Mouse (Mus musculus): Measurements from ENCODE around the gene Gas6.

Gas6 gene

DNA sequence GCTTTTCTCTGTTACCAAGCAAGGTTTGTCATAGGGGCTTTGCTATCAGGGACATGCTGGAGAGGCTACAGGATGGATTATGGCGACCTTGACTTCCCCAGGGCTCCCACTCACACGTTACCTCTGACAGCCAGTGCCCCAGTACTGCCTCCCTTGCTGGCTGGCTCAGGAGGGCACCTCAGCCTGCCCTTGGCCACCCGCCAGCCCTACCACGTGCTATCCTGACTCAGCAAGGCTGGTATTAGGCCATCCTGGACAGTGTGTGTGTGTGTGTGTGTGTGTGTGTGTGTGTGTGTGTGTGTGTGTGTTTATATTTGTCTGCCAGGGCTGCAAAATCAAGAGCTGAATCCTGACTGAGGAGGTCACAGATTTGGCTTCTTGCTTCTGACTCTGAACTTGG is 12.6 kb upstream of the Gas6 start:
- DNase-seq (ENCODE audit: low spot score in 2 of 2) = no peak

DNA sequence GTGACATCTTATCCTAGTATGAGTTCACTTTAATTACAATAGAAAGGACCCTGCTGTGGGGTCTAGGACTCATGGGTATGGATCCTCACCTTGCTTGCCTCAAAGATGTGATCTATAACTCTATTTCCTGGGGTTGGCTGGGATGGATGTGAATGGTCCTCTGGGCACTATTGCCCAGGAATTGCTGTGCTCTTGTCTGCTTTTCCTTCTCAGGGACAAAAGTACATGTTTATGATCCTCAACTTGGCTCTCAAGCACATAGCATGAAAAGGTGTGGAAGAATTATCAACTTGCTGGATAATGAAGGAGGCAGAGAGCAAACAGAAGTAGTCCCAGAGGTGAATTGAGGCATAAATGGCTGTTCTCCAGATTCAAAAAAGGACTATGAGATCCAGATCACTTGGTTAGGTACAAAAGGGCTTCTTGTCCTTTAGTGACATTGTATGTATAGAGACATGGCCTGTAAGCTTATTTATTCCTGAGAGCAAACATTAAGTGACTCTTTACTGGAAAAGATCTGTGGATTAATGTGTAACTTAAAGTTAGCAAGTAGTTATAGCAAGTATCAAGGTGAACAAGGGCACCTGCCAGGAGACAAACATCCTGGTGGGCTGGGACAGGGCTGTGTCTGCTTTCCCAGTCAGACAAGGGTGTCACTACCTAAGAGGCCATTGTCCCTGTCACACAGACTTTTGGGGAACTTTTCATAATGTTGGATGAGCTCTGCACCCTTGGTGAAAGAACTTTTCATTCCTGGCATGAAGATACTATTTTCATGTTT is 10.8 kb upstream of the Gas6 start:
- no peak for DNase-seq (ENCODE audit: low spot score in 2 of 2)

- no peak for DNase-seq (ENCODE audit: low spot score in 2 of 2)
Measured at GRCm38 (mm10) chr8:13503936-13504606, 9.8 kb upstream of the Gas6 start.

GRCm38 (mm10) chr8:13501221-13501620 is 6.9 kb upstream of the Gas6 start:
- DNase-seq (ENCODE audit: low spot score in 2 of 2) = no peak

DNA sequence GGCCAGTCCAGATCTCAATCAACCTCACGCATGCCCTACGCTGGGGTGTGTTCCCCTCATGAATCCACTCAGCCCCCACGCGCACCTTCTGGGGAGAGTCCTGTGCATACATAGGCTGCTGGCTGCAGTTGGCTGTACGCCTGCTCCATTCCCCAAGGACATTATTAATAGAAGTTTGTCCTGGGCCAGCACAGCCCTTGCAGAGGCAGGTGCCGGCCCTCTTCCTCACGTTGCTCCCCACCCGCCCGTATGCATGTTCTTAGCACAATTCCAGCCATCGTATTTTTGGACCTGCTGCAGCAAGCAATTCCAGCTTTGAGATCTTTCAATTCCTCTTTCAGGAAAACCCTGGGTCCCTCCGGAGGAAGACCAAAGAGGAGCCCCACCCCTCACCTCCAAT is 1.3 kb downstream of the Gas6 start:
- DNase-seq (ENCODE audit: low spot score in 2 of 2) = peak in 1 of 2 experiments; percentile 11

- no peak for DNase-seq (ENCODE audit: low spot score in 2 of 2)
Measured at GRCm38 (mm10) chr8:13492198-13492995, 1.9 kb downstream of the Gas6 start.

DNA sequence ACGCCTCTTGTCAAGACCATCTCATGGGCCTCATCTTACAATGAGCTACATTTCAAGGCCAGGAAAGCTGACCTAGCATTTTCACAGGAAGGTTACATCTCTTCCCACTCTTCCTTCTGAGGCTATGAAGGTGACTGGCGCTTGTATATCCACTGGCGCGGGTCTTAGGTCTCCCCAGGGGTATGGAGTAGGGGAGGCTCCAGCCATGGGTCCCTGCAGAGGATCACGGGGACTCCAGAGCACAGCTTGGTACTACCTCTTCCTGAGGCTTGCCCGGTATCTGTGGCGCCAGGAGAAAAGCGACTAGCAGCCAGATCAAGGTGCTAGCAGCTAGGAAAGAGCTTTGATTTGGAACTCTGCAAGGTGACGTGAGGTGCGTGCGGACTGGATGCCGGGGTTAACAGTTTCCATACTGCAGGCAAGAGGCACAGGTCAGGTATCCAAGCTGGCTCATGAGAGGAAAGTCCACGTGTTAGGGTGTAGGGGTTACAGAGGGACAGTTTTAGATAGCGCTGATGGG is 2.7 kb downstream of the Gas6 start:
- no peak for DNase-seq (ENCODE audit: low spot score in 2 of 2)

DNA sequence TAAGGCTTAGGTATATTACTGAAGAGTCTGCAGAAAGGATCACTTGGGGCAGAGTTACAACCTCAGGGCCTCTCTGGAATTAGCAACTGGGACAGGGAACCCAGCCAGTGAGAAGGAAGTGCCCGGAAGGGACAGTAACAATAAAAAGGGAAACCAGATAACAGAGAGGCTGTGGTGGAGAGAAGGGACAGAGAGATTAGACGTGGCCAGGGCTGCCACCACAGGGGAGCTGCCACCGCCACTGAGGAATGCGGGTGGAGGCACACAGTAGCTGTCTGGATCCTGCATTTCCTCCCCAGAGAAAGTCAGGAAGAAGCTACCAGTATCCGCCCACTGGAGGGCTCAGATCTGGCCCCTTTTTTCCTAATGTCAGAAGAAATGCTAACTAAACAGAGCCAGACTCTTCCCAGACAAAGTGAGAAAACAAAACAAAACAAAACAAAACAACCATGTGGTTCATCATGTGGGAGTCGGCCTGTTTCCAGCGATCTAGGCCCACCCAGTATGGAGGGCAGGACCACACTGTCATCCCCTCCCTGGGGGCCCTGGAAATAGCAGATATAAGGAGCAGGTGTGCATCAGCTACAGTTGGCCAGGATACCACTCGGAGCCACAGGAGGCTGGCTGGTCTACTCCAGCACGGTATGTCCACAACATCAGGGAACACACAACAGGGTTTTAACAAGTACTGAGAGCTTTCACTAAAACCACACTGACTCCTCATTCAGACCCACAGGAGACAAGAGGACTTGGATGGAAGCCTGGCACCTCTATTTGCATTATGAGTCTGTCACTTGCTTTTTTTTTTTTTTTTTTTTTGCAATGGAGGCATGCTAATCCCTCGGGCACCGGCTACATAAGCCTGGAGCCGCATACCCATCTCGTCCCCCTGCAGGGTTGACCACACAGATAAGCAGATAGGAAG is 4.0 kb downstream of the Gas6 start:
- DNase-seq (ENCODE audit: low spot score in 2 of 2) = no peak

DNA sequence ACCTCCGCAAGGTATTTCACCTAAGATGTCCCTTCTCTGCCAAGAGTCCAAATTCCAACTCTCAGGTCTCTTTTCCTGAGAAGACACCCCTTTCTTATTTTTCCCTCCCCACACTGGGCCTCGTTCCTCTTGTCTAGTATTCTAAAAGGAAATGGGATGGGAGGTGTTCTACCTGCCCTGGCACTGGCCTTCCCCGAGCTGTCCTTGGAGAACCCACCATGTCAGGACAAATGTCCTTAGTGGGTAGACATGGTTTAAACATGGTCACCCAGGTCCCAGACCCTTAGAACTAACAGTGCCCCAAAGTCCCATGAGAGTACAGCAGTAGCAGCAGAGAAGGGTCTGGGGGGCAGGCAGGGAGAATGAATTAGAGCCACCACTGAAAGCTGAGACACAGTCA is 4.9 kb downstream of the Gas6 start:
- no peak for DNase-seq (ENCODE audit: low spot score in 2 of 2)

- DNase-seq (ENCODE audit: low spot score in 2 of 2) = no peak
Measured at GRCm38 (mm10) chr8:13483191-13483590, 11.1 kb downstream of the Gas6 start.

- DNase-seq (ENCODE audit: low spot score in 2 of 2) = no peak
Measured at GRCm38 (mm10) chr8:13482101-13482801, 12.0 kb downstream of the Gas6 start.

DNA sequence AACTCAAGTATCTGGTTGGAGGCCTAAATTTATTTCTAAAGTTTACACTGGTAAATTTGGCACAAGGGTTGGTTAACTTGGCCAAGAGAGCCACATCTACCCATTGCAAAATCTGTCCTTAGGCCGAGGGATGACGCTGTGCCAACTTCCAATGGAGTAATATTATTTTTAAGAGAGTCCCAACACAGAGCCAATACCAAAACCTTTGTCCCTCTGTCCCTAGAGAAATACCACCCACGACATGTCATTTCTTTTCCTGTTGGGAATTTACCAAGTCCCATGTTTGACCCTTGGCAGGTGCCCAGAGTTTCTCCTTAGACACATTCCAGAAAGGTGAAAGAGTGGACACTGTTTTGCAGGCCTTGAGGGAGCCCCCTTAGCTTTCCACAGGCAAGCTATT is 12.7 kb downstream of the Gas6 start:
- DNase-seq (ENCODE audit: low spot score in 2 of 2) = no peak

DNA sequence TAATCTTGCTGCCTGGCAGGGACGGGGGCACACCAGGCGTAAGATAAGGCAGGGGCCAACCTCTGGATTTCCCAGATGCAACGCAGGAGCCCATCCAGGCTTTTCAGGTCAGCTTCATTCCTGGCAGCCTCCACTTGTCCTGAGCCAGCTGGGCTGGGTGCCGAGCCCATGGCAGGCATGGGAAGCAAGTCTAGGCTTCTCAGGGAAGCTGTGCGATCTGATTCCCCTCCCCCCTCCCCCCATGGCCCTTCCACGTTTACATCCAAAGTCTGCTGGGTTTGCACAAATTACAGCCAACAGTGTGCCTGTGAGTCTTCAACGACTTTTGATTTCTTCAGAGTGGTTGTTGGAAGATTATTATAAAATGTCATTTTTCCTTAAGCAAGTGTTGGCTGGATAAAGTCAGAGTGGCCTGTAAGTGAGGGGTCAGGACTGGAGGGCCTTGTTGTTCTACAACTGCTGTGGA is 13.2 kb downstream of the Gas6 start:
- DNase-seq (ENCODE audit: low spot score in 2 of 2) = no peak

DNA sequence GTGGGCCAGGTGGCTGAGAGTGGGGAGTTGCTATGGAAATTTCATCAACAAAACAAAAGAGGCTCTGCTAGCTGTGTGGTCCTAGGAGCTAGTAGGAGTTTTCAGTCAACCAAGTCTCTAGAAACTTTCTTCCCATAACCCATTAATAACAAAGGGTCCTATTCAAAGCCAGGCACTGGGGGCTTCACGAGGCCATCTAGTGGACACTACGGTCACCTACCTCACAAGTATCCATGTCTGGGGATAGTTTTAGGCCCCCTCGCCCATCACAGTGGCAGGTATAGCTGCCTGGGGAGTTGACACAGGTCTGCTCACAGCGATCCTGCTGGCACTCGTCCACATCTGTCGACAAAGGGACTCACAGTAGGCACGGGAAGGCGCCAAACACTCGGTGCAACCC is 18.4 kb downstream of the Gas6 start:
- DNase-seq (ENCODE audit: low spot score in 2 of 2) = no peak

DNA sequence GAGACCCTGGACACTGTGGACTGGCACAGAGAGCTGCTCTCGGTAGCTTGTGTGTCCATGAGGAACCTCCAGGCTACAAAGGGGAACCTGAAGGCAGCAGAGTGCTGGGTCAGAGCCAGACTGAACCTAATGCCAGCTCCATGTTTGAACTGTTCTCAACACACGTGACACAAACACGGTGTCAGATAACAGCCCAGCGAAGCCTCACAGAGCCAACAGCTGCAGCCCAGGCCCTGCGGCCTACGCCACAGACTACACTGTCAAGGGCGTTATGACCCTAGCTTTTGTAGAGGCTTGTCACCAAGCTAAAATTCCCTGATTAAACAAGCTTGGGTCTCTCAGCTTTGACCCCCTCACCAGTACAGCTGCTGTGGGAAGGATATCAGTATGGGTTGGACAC is 22.0 kb downstream of the Gas6 start:
- DNase-seq (ENCODE audit: low spot score in 2 of 2) = no peak

- DNase-seq (ENCODE audit: low spot score in 2 of 2) = no peak
Measured at GRCm38 (mm10) chr8:13471484-13471883, 22.8 kb downstream of the Gas6 start.

DNA sequence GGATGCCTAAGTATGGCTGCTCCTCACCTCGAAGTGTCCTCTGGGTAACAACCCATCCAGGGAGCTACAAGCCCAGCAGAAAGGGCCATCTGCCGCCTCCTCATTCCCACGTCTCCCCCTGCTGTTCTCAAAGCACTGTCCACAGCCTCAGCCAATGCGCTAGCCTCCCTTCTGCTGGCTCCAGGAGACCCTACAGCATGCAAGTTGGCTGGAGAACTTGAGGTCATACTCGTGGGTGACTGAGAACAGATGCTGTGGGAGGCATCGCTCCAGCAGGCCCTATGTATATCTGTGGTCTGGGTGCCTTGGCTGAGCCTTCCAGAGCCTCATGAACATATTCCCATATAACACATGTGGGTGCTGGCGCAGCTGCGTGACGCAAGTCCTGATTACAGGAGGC is 25.6 kb downstream of the Gas6 start:
- DNase-seq (ENCODE audit: low spot score in 2 of 2) = peak in 1 of 2 experiments; percentile 41

DNA sequence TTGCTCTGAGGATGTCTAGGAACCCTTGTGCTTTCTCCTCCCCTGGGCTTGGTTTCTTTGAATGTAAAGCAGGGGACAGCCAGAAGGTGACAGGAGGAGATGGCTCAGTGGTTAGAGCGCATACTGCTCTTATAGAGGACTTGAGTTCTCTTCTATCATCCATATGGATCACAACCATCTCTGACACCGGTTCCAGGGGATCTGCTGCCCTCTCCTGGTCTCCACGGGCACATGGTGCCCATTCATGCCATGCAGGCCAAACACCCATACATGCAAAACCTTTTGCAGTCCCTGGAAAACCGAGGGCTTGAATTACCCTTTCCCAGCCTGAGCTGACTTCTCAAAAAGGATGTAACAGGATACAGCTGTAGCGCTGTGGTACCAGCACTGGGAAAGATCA is 27.3 kb downstream of the Gas6 start:
- DNase-seq (ENCODE audit: low spot score in 2 of 2) = peak in 1 of 2 experiments; percentile 44

DNA sequence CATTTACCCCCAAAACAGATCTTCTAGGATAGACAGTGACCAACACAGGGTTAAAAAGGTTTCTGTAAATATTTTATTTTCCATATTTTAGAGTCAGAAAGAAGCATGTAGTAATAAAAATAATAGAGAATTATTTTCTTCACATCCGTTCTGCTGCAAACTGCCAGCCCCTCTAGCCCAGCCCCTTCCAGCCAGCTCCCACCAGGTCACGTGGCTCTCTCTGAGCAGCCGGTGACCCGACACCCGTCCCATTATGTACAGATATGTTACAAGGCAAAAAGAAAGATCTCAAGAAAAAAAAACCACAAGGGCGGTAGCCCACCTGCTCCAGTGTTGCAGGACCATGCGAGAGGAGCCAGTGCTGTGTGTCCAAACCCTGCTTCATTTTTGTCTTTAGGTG is 29.0 kb downstream of the Gas6 start:
- DNase-seq (ENCODE audit: low spot score in 2 of 2) = no peak

DNA sequence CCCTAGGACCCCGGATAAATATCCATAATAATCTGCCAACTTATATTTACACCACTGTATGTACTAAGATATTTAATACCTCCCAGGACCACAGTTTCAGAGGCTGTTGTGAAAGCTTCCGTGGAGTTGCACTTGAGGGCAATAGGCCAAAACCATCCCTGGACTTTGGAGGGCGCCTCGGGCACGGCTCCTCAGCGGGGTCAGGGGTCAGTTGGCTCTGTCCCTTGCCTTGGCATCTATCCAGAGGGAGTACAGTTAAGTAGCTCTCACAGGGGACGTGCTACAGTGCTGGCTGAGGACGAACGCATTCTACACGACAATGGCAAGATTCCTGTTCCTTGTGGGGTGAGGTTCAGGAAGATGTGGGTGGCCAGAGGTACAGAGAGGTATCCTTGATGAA is 31.9 kb downstream of the Gas6 start:
- no peak for DNase-seq (ENCODE audit: low spot score in 2 of 2)

DNA sequence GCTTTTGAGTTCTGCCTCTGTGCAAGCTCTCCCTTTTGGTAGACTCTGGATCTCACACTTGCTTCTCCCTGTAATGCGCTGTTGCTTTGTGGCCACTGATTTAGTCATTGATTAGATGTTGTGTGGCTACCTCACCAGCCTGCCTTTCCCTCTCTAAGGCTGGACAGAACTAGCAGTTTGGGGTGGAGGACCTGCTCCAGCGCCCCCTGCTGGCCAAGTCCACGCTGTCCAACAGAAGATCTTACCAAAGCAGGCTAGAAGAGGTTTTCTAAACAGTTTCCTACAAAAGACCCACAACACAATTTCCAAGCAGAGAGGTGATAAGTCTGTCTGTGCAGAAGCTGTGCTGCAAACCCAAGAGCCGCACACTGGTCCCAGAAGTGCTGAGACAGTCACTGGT is 32.4 kb downstream of the Gas6 start:
- peak; percentile 81 to 84 for DNase-seq (ENCODE audit: low spot score in 2 of 2)
